Mouse (Mus musculus): Measurements from ENCODE around the gene Lrig2. TPM values are rescaled to one million over a fixed set of nuclear protein-coding genes. Genes with fewer than 3 reads are reported as not detected.
A peak's percentile ranks its signal among the peaks of the same experiment; 100 is the strongest.

The Lrig2 gene
- polyA plus RNA-seq, 1 experiment: 2.7 TPM

DNA sequence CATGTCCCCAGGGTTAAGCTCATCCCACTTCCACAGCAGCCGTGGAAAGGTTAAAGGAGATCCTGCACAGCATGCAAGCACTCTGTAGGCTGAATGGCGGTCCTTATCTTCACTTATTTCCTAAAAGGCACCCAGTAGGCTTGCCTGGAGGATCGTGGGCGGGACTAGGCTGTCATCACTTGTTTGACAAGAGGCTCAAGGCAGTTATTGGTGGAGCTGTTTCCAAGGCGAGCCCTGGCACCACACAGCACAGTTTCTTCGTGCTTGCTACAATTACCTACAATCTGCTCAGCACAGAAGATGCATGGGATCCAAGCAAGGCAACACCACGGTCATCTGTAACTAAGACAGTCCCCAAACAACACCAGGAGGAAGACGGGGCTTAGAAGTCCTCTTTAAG is 137.8 kb downstream of the Lrig2 start:
- H3K79me2 ChIP-seq (ENCODE audit: control insufficient read depth, insufficient read depth): no peaks in the 10 kb centered on the region
- H3K4me3 ChIP-seq (ENCODE audit: insufficient read depth, poor library complexity, severe bottlenecking): no peak overlapping the region
- no peak for TF ChIP-seq CTCF (IDR thresholded peaks at IDR 0.05; ENCODE audit: control insufficient read depth, insufficient read depth, insufficient read length)
- no peak for TF ChIP-seq CEBPB (IDR thresholded peaks at IDR 0.05; ENCODE audit: low read depth)
- TF ChIP-seq MYOG (IDR thresholded peaks at IDR 0.05; ENCODE audit: control insufficient read depth, extremely low read depth, insufficient read length): no peak
- no peak for TF ChIP-seq MAX (IDR thresholded peaks at IDR 0.05)
- no peak for TF ChIP-seq USF1 (IDR thresholded peaks at IDR 0.05; ENCODE audit: low read depth)
- TF ChIP-seq MYOD1 (IDR thresholded peaks at IDR 0.05; ENCODE audit: control insufficient read depth, insufficient read length, low read depth): no peak
- TF ChIP-seq FOSL1 (IDR thresholded peaks at IDR 0.05; ENCODE audit: insufficient read depth, low read length, poor library complexity, severe bottlenecking): no peak
- H3K36me3 ChIP-seq (ENCODE audit: control insufficient read depth, insufficient read depth): no peaks in the 10 kb centered on the region
- H3ac ChIP-seq (ENCODE audit: control insufficient read depth, insufficient read length, low read depth): no peak overlapping the region
- no peaks in the 10 kb centered on the region for H3K79me3 ChIP-seq (ENCODE audit: low read depth)
- H3K27me3 ChIP-seq (ENCODE audit: control insufficient read depth, insufficient read depth, insufficient read length): no peaks in the 10 kb centered on the region

DNA sequence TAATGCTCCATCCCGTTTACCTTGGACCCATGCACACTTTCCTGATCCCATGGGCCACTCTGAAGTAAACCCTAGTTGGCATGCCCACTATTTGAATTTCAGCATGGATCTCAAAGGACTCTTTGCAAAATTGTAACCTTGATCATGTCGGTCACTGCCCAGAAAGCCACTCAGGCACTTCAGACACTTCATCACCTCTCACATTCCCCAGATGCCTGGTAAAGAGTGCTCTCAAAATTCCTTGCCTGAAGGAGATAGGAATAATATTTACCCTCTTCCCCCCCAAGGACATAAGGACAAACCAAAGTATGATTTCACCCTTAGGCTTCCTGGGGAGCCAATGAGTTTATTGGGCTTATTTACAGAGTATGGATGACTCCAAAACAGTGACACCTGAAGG is 139.3 kb downstream of the Lrig2 start:
- no peak for TF ChIP-seq CEBPB (IDR thresholded peaks at IDR 0.05; ENCODE audit: low read depth)
- TF ChIP-seq MAX (IDR thresholded peaks at IDR 0.05): no peak
- no peak for TF ChIP-seq MYOG (IDR thresholded peaks at IDR 0.05; ENCODE audit: control insufficient read depth, extremely low read depth, insufficient read length)
- no peak for TF ChIP-seq CTCF (IDR thresholded peaks at IDR 0.05; ENCODE audit: control insufficient read depth, insufficient read depth, insufficient read length)
- H3K79me3 ChIP-seq (ENCODE audit: low read depth): no peaks in the 10 kb centered on the region

DNA sequence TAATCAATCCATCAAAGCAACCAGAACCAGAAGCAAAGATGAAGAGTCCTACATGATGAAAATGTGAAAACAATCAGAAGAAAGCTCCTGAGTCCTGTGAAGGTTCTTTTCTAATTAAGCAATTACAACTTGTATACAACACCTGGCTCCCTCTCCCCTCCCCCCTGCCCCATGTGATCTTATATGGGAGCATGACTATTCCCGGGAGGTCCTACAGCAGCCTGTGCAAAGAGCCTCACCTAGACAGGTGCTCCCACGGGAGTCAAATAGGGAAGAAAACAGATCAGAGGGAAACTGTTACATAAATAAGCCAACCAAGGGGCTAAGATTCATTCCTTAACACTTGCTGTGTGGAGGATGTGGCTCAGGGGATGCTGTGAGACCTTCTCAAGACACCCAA is 143.8 kb downstream of the Lrig2 start:
- Histone ChIP-seq H3K79me3 (ENCODE audit: low read depth) (no peaks in the 10 kb centered on the region), H3K36me3 (ENCODE audit: control insufficient read depth, insufficient read depth) (no peaks in the 10 kb centered on the region), H3ac (ENCODE audit: control insufficient read depth, insufficient read length, low read depth) (no peak overlapping the region), H3K79me2 (ENCODE audit: control insufficient read depth, insufficient read depth) (no peaks in the 10 kb centered on the region), H3K27me3 (ENCODE audit: control insufficient read depth, insufficient read depth, insufficient read length) (no peaks in the 10 kb centered on the region), H3K4me3 (ENCODE audit: insufficient read depth, poor library complexity, severe bottlenecking) (no peak overlapping the region)
- no peak for TF ChIP-seq FOSL1 (IDR thresholded peaks at IDR 0.05; ENCODE audit: insufficient read depth, low read length, poor library complexity, severe bottlenecking)

More for the DNA sequence above, 139.3 kb downstream of the Lrig2 start:
- no peaks in the 10 kb centered on the region for H3K27me3 ChIP-seq (ENCODE audit: control insufficient read depth, insufficient read depth, insufficient read length)
- H3K79me2 ChIP-seq (ENCODE audit: control insufficient read depth, insufficient read depth): no peaks in the 10 kb centered on the region
- H3K4me3 ChIP-seq (ENCODE audit: insufficient read depth, poor library complexity, severe bottlenecking): no peak overlapping the region
- no peak overlapping the region for H3ac ChIP-seq (ENCODE audit: control insufficient read depth, insufficient read length, low read depth)
- H3K36me3 ChIP-seq (ENCODE audit: control insufficient read depth, insufficient read depth): no peaks in the 10 kb centered on the region

DNA sequence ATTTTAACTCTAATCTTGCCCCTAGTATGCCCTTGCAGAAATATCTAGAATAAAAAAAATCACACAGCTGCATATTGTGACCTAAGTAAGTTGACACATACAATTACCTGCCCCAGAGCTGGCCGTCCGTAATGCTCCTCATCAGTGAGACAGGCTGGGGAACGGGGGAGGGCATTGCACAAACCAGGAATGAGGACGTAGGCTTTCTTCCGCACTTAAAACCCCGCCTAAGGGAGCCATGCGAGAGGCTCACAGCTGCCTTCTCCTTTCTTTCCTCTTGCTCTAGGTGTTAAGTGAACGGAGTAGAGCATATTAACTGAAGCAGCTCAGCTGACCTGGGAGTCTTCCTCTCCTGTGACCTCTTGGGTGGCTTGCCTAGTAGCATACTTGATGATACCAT is 149.9 kb downstream of the Lrig2 start:
- Histone ChIP-seq H3K79me2 (ENCODE audit: control insufficient read depth, insufficient read depth) (no peaks in the 10 kb centered on the region), H3K27me3 (ENCODE audit: control insufficient read depth, insufficient read depth, insufficient read length) (no peaks in the 10 kb centered on the region), H3K36me3 (ENCODE audit: control insufficient read depth, insufficient read depth) (no peaks in the 10 kb centered on the region), H3K79me3 (ENCODE audit: low read depth) (no peaks in the 10 kb centered on the region), H3ac (ENCODE audit: control insufficient read depth, insufficient read length, low read depth) (no peak overlapping the region), H3K4me3 (ENCODE audit: insufficient read depth, poor library complexity, severe bottlenecking) (no peak overlapping the region)
- no peak for TF ChIP-seq MAX (IDR thresholded peaks at IDR 0.05)
- TF ChIP-seq CEBPB (IDR thresholded peaks at IDR 0.05; ENCODE audit: low read depth): no peak
- no peak for TF ChIP-seq CTCF (IDR thresholded peaks at IDR 0.05; ENCODE audit: control insufficient read depth, insufficient read depth, insufficient read length)
- TF ChIP-seq USF1 (IDR thresholded peaks at IDR 0.05; ENCODE audit: low read depth): no peak
- TF ChIP-seq MYOD1 (IDR thresholded peaks at IDR 0.05; ENCODE audit: control insufficient read depth, insufficient read length, low read depth): no peak
- no peak for TF ChIP-seq MYOG (IDR thresholded peaks at IDR 0.05; ENCODE audit: control insufficient read depth, extremely low read depth, insufficient read length)
- TF ChIP-seq FOSL1 (IDR thresholded peaks at IDR 0.05; ENCODE audit: insufficient read depth, low read length, poor library complexity, severe bottlenecking): no peak

DNA sequence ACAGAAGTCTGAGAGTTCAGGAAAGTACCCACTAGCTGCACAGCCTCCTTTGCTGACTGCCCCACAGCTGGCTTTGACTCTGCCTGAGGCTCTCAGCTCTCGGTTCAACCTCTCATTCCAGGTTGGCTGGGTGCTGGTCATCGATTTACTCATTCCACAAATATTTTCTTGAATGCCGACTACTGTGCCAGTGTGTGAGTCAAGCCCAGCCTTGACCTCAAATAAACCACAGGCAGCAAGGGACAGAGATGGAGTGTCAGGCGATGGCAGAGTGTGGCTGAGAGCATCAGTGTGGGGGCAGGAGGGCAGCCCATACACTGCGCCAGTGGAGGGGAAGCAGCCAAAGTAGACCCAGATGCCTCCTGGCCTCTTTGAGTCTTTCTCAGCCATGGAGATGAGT is 151.4 kb downstream of the Lrig2 start:
- Histone ChIP-seq H3ac (ENCODE audit: control insufficient read depth, insufficient read length, low read depth) (no peak overlapping the region), H3K79me2 (ENCODE audit: control insufficient read depth, insufficient read depth) (no peaks in the 10 kb centered on the region), H3K36me3 (ENCODE audit: control insufficient read depth, insufficient read depth) (no peaks in the 10 kb centered on the region), H3K79me3 (ENCODE audit: low read depth) (no peaks in the 10 kb centered on the region), H3K4me3 (ENCODE audit: insufficient read depth, poor library complexity, severe bottlenecking) (no peak overlapping the region), H3K27me3 (ENCODE audit: control insufficient read depth, insufficient read depth, insufficient read length) (no peaks in the 10 kb centered on the region)
- TF ChIP-seq USF1 (IDR thresholded peaks at IDR 0.05; ENCODE audit: low read depth) (no peak), MYOG (IDR thresholded peaks at IDR 0.05; ENCODE audit: control insufficient read depth, extremely low read depth, insufficient read length) (no peak), FOSL1 (IDR thresholded peaks at IDR 0.05; ENCODE audit: insufficient read depth, low read length, poor library complexity, severe bottlenecking) (peak; percentile 87), CEBPB (IDR thresholded peaks at IDR 0.05; ENCODE audit: low read depth) (no peak), MYOD1 (IDR thresholded peaks at IDR 0.05; ENCODE audit: control insufficient read depth, insufficient read length, low read depth) (peak; percentile 75), MAX (IDR thresholded peaks at IDR 0.05) (peak; percentile 77), CTCF (IDR thresholded peaks at IDR 0.05; ENCODE audit: control insufficient read depth, insufficient read depth, insufficient read length) (no peak)

DNA sequence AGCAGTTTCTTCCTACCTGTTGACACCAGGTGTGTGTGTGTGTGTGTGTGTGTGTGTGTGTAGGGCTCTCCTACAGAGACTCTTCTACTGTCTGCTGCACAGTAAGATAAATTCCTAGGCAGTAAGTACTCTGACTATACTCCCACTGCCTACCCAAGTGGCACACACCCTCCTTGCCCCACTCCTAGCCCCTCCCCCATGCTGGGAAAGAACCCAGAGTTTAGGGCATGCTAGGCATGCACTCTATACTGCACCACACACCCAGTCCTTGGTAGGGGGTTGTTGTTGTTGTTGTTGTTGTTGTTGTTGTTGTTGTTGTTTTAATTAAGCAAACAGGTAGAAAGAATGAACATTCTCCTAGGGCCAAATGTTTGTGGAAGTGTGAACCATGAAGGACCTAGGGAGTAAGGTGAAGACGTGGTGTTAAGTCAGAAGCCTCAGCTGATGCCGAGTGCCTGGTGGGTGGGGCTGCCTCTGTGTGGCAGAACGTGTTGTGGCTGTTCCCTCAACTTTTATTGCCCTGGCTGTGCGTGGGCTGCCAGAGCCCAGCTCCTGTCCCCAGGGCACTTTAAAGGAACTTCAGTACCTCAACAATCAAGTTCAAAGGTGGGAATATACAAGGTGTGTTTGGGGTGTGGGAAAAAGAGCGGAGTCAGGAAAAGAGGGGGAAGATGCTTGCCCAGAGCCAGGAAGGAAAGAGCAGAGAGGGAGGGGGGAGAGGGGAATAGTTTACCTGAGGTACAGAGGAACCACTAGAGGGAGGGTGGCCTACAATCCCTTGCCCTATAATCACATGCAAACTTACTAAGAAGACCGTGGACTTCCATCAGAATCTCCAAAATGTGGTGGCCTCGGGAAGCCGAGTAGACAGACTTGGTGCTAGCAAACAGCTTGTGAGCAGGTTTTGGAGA is 152.2 kb downstream of the Lrig2 start:
- Histone ChIP-seq H3K79me2 (ENCODE audit: control insufficient read depth, insufficient read depth) (no peaks in the 10 kb centered on the region), H3K36me3 (ENCODE audit: control insufficient read depth, insufficient read depth) (no peaks in the 10 kb centered on the region), H3K27me3 (ENCODE audit: control insufficient read depth, insufficient read depth, insufficient read length) (no peaks in the 10 kb centered on the region), H3K4me3 (ENCODE audit: insufficient read depth, poor library complexity, severe bottlenecking) (no peak overlapping the region), H3ac (ENCODE audit: control insufficient read depth, insufficient read length, low read depth) (no peak overlapping the region), H3K79me3 (ENCODE audit: low read depth) (no peaks in the 10 kb centered on the region)
- TF ChIP-seq MYOD1 (IDR thresholded peaks at IDR 0.05; ENCODE audit: control insufficient read depth, insufficient read length, low read depth): peak; percentile 12
- no peak for TF ChIP-seq CTCF (IDR thresholded peaks at IDR 0.05; ENCODE audit: control insufficient read depth, insufficient read depth, insufficient read length)

All from C2C12 (cell line).